Comparison of ENCODE assay signal across 1 mouse cellular context in the genomic region with DNA sequence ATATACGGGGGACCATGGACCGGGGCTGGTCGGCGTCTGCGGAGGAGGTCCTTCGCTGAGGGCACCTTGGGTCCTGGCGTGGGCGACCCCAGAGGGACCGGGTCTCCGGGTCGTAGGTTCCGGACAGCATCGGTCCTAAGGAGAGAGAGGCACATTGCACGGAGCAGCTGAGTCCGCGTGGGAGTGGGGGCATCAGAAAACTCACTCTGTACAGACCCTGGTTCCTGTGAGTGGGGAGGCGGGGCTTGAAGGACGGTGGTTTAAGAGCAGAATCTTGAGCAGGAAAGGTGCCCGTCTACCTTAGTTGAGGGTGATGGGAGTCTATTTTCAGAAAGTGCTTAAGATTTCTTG.
TF ChIP-seq lines count a peak whose summit lies in the region.

No protein-coding gene starts in this region.

TF ChIP-seq in CH12.LX, 34 proteins besides CTCF, POLR2A, EP300 and RAD21 (continued from another document):
- TF ChIP-seq MAX (IDR thresholded peaks at IDR 0.05; ENCODE audit: low read length) (no peak), GABPA (IDR thresholded peaks at IDR 0.05; ENCODE audit: insufficient replicate concordance, low read depth, low read length) (no peak), JUN (IDR thresholded peaks at IDR 0.05; ENCODE audit: insufficient read depth, low read depth, low read length) (no peak), MYC (IDR thresholded peaks at IDR 0.05; ENCODE audit: low read depth, low read length) (no peak), MEF2A (IDR thresholded peaks at IDR 0.05; ENCODE audit: borderline replicate concordance, low read depth, low read length) (no peak), CHD1 (IDR thresholded peaks at IDR 0.05; ENCODE audit: low read depth, low read length) (no peak), USF2 (conservative IDR thresholded peaks at IDR 0.05; ENCODE audit: low read depth, low read length) (no peak), RCOR1 (conservative IDR thresholded peaks at IDR 0.05; ENCODE audit: low read depth, low read length) (no peak), ZNF384 (IDR thresholded peaks at IDR 0.05; ENCODE audit: low read depth, low read length) (no peak), POLR2AphosphoS2 (IDR thresholded peaks at IDR 0.05; ENCODE audit: low read depth, low read length) (no peak), ETS1 (conservative IDR thresholded peaks at IDR 0.05; ENCODE audit: low read depth, low read length) (no peak), ELF1 (IDR thresholded peaks at IDR 0.05; ENCODE audit: low read depth, low read length) (no peak), TBP (conservative IDR thresholded peaks at IDR 0.05; ENCODE audit: low read depth, low read length) (no peak)
